Mouse (Mus musculus): ENCODE measurements around the gene Chd6. TPM values are rescaled to one million over a fixed set of nuclear protein-coding genes. Genes with fewer than 3 reads are reported as not detected.

Gene Chd6
- polyA plus RNA-seq, 1 experiment from 2014 or later, result 40.8 TPM

GRCm38 (mm10) chr2:161064836-161065235 lies 44.0 kb downstream of the Chd6 start:
- no peaks in the 10 kb centered on the region for H3K36me3 ChIP-seq (replicated peaks)
- no peak overlapping the region for H3K27ac ChIP-seq
- no peaks in the 10 kb centered on the region for H3K9me3 ChIP-seq
- no peak for ATAC-seq (replicated peaks)
- no peak overlapping the region for H3K9ac ChIP-seq
- H3K4me2 ChIP-seq, result no peak overlapping the region
- WGBS, result 68% methylated on average over 1 of the region's 1 CpGs
- H3K4me3 ChIP-seq, result no peak overlapping the region
- H3K4me1 ChIP-seq, result peaks cover 9% of the 10 kb centered on the region
- H3K27me3 ChIP-seq (replicated peaks), result no peaks in the 10 kb centered on the region

- Histone ChIP-seq H3K4me3 (no peak overlapping the region), H3K9me3 (no peaks in the 10 kb centered on the region), H3K9ac (no peak overlapping the region), H3K4me1 (no peaks in the 10 kb centered on the region), H3K4me2 (no peak overlapping the region), H3K27me3 (replicated peaks) (no peaks in the 10 kb centered on the region), H3K27ac (no peak overlapping the region), H3K36me3 (replicated peaks) (no peaks in the 10 kb centered on the region)
- WGBS, result 83% methylated on average over 4 of the region's 4 CpGs
- no peak for ATAC-seq (replicated peaks)
Observed at GRCm38 (mm10) chr2:161058841-161059240, 50.0 kb downstream of the Chd6 start.

GRCm38 (mm10) chr2:161053765-161054164 lies 55.1 kb downstream of the Chd6 start:
- Histone ChIP-seq H3K4me3 (no peak overlapping the region), H3K36me3 (replicated peaks) (no peaks in the 10 kb centered on the region), H3K4me1 (no peaks in the 10 kb centered on the region), H3K27ac (no peak overlapping the region), H3K9ac (no peak overlapping the region), H3K27me3 (replicated peaks) (no peaks in the 10 kb centered on the region), H3K4me2 (no peak overlapping the region), H3K9me3 (no peaks in the 10 kb centered on the region)
- 84% methylated on average over 2 of the region's 2 CpGs for WGBS
- no peak for ATAC-seq (replicated peaks)

- Histone ChIP-seq H3K36me3 (replicated peaks) (no peaks in the 10 kb centered on the region), H3K27me3 (replicated peaks) (no peaks in the 10 kb centered on the region), H3K9ac (no peak overlapping the region), H3K4me2 (no peak overlapping the region), H3K4me1 (no peaks in the 10 kb centered on the region), H3K9me3 (no peaks in the 10 kb centered on the region), H3K4me3 (no peak overlapping the region), H3K27ac (no peak overlapping the region)
- WGBS, result 91% methylated on average over 5 of the region's 5 CpGs
- no peak for ATAC-seq (replicated peaks)
Observed at GRCm38 (mm10) chr2:161052175-161052574, 56.7 kb downstream of the Chd6 start.

GRCm38 (mm10) chr2:161049426-161049825 lies 59.4 kb downstream of the Chd6 start:
- Histone ChIP-seq H3K9me3 (no peaks in the 10 kb centered on the region), H3K4me2 (no peak overlapping the region), H3K9ac (no peak overlapping the region), H3K4me3 (no peak overlapping the region), H3K27ac (no peak overlapping the region), H3K27me3 (replicated peaks) (no peaks in the 10 kb centered on the region), H3K36me3 (replicated peaks) (no peaks in the 10 kb centered on the region), H3K4me1 (no peaks in the 10 kb centered on the region)
- 83% methylated on average over 6 of the region's 6 CpGs for WGBS
- no peak for ATAC-seq (replicated peaks)

- Histone ChIP-seq H3K4me2 (no peak overlapping the region), H3K27me3 (replicated peaks) (no peaks in the 10 kb centered on the region), H3K27ac (no peak overlapping the region), H3K9me3 (no peaks in the 10 kb centered on the region), H3K4me3 (no peak overlapping the region), H3K4me1 (no peaks in the 10 kb centered on the region), H3K9ac (no peak overlapping the region), H3K36me3 (replicated peaks) (peaks cover 9% of the 10 kb centered on the region; the same call in 1 of the 2 replicates)
- no peak for ATAC-seq (replicated peaks)
- 85% methylated on average over 8 of the region's 8 CpGs for WGBS
Observed at GRCm38 (mm10) chr2:161044492-161045201, 64.2 kb downstream of the Chd6 start.

GRCm38 (mm10) chr2:161042874-161043273 lies 66.0 kb downstream of the Chd6 start:
- ATAC-seq (replicated peaks), result no peak
- Histone ChIP-seq H3K4me3 (no peak overlapping the region), H3K4me2 (no peak overlapping the region), H3K9ac (no peak overlapping the region), H3K27ac (no peak overlapping the region), H3K9me3 (no peaks in the 10 kb centered on the region), H3K27me3 (replicated peaks) (no peaks in the 10 kb centered on the region), H3K4me1 (no peaks in the 10 kb centered on the region), H3K36me3 (replicated peaks) (peaks cover 14% of the 10 kb centered on the region; the same call in 1 of the 2 replicates)
- WGBS, result 69% methylated on average over 3 of the region's 3 CpGs

- no peak overlapping the region for H3K9ac ChIP-seq
- WGBS, result 82% methylated on average over 4 of the region's 4 CpGs
- no peaks in the 10 kb centered on the region for H3K4me1 ChIP-seq
- no peaks in the 10 kb centered on the region for H3K27me3 ChIP-seq (replicated peaks)
- H3K9me3 ChIP-seq, result no peaks in the 10 kb centered on the region
- peaks cover 19% of the 10 kb centered on the region; the same call in 1 of the 2 replicates for H3K36me3 ChIP-seq (replicated peaks)
- no peak for ATAC-seq (replicated peaks)
- no peak overlapping the region for H3K27ac ChIP-seq
- H3K4me2 ChIP-seq, result no peak overlapping the region
- no peak overlapping the region for H3K4me3 ChIP-seq
Observed at GRCm38 (mm10) chr2:161040743-161041142, 68.1 kb downstream of the Chd6 start.

GRCm38 (mm10) chr2:161037766-161038165 lies 71.1 kb downstream of the Chd6 start:
- H3K36me3 ChIP-seq (replicated peaks), result peaks cover 19% of the 10 kb centered on the region; the same call in 1 of the 2 replicates

GRCm38 (mm10) chr2:161033141-161033540 lies 75.7 kb downstream of the Chd6 start:
- Histone ChIP-seq H3K27ac (no peak overlapping the region), H3K4me1 (no peaks in the 10 kb centered on the region), H3K27me3 (replicated peaks) (no peaks in the 10 kb centered on the region), H3K36me3 (replicated peaks) (peaks cover 22% of the 10 kb centered on the region; the same call in 1 of the 2 replicates), H3K4me3 (no peak overlapping the region), H3K4me2 (no peak overlapping the region), H3K9me3 (no peaks in the 10 kb centered on the region), H3K9ac (no peak overlapping the region)
- no peak for ATAC-seq (replicated peaks)

More at GRCm38 (mm10) chr2:161037766-161038165, 71.1 kb downstream of the Chd6 start:
- no peak for ATAC-seq (replicated peaks)
- H3K4me3 ChIP-seq, result no peak overlapping the region
- no peaks in the 10 kb centered on the region for H3K4me1 ChIP-seq
- H3K4me2 ChIP-seq, result no peak overlapping the region
- no peak overlapping the region for H3K27ac ChIP-seq
- WGBS, result 83% methylated on average over 3 of the region's 3 CpGs
- H3K27me3 ChIP-seq (replicated peaks), result no peaks in the 10 kb centered on the region
- H3K9me3 ChIP-seq, result no peaks in the 10 kb centered on the region
- no peak overlapping the region for H3K9ac ChIP-seq

GRCm38 (mm10) chr2:161032394-161032793 lies 76.5 kb downstream of the Chd6 start:
- H3K9ac ChIP-seq, result no peak overlapping the region
- no peaks in the 10 kb centered on the region for H3K4me1 ChIP-seq
- H3K4me2 ChIP-seq, result no peak overlapping the region
- no peaks in the 10 kb centered on the region for H3K9me3 ChIP-seq
- 81% methylated on average over 7 of the region's 7 CpGs for WGBS
- H3K4me3 ChIP-seq, result no peak overlapping the region
- ATAC-seq (replicated peaks), result no peak
- no peak overlapping the region for H3K27ac ChIP-seq
- peaks cover 24% of the 10 kb centered on the region; the same call in 1 of the 2 replicates for H3K36me3 ChIP-seq (replicated peaks)
- H3K27me3 ChIP-seq (replicated peaks), result no peaks in the 10 kb centered on the region

GRCm38 (mm10) chr2:161024606-161025005 lies 84.3 kb downstream of the Chd6 start:
- no peak for ATAC-seq (replicated peaks)
- no peak overlapping the region for H3K4me3 ChIP-seq
- no peak overlapping the region for H3K4me2 ChIP-seq
- no peak overlapping the region for H3K27ac ChIP-seq
- no peaks in the 10 kb centered on the region for H3K27me3 ChIP-seq (replicated peaks)
- H3K9me3 ChIP-seq, result no peaks in the 10 kb centered on the region
- 93% methylated on average over 1 of the region's 1 CpGs for WGBS
- no peak overlapping the region for H3K9ac ChIP-seq
- peaks cover 30% of the 10 kb centered on the region for H3K36me3 ChIP-seq (replicated peaks)
- H3K4me1 ChIP-seq, result no peaks in the 10 kb centered on the region

- no peak overlapping the region for H3K9ac ChIP-seq
- no peaks in the 10 kb centered on the region for H3K27me3 ChIP-seq (replicated peaks)
- no peak overlapping the region for H3K27ac ChIP-seq
- H3K9me3 ChIP-seq, result no peaks in the 10 kb centered on the region
- WGBS, result 56% methylated on average over 4 of the region's 4 CpGs
- H3K4me2 ChIP-seq, result no peak overlapping the region
- ATAC-seq (replicated peaks), result no peak
- H3K36me3 ChIP-seq (replicated peaks), result peaks cover 54% of the 10 kb centered on the region
- H3K4me1 ChIP-seq, result no peaks in the 10 kb centered on the region
- no peak overlapping the region for H3K4me3 ChIP-seq
Observed at GRCm38 (mm10) chr2:161017913-161018312, 91.0 kb downstream of the Chd6 start.
